ENCODE assay signal across 39 mouse cellular contexts in the genomic region with DNA sequence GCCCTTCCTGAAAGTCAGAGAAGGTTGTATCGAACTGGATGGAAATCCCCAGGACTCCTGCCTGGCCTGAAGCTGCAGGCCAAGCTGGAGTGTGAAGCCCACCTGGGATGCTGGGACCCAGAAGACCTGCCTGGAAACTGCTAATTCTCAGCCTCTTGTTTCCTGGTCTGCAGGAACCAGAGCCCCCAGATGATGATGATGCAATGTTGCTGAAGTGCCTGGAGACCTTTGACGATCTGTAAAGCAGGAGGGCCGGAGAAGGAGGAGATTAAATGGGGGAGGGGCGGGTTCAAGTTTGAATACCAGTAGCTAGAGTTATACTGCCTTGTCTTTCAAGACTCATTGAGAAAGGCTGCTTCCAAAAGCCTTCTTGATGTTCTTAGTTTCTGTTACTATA. TPM values are rescaled to one million over a fixed set of nuclear protein-coding genes. Genes with fewer than 3 reads are reported as not detected.
A peak's percentile ranks its signal among the peaks of the same experiment; 100 is the strongest.
DNase-seq lines count a peak whose midpoint lies in the region; ATAC-seq and TF ChIP-seq lines count a peak whose summit lies in the region.
"Had no signal": no experiment of that assay in that cellular context is flagged by ENCODE, and none has a peak within 500 bp of the region (broad histone marks: within the 10 kb centered on the region; RNA-seq: fewer than 3 reads in every experiment).

No protein-coding gene starts in this region.

- H3K79me2 ChIP-seq in CH12.LX (replicated peaks; ENCODE audit: control insufficient read depth, extremely low read depth, insufficient read depth, poor library complexity, severe bottlenecking): no peaks in the 10 kb centered on the region
- H3K79me2 ChIP-seq in macrophage (ENCODE audit: inconsistent target): no peaks in the 10 kb centered on the region

- no peak for TF ChIP-seq CTCF in liver, postnatal 0 days (IDR thresholded peaks at IDR 0.05; ENCODE audit: low read depth)
- no peak for TF ChIP-seq CTCF in CH12.LX (conservative IDR thresholded peaks at IDR 0.05 in 1 of 2, IDR thresholded peaks at IDR 0.05 in 1 of 2; ENCODE audit: low read depth in 2 of 2, low read length in 2 of 2)

- peak overlapping the region; percentile 20; the same call in 1 of the 2 replicates for H3K4me2 ChIP-seq in liver, postnatal 0 days (ENCODE audit: low read depth, low read length)
- peak overlapping the region; percentile 64 for H3K4me2 ChIP-seq in CH12.LX (ENCODE audit: insufficient read depth, low read depth, poor library complexity, severe bottlenecking)
- H3K4me2 ChIP-seq: heart, embryonic 11.5 days; kidney, embryonic 15.5 days; liver, embryonic 13.5 days; midbrain, embryonic 12.5 days; stomach, embryonic 15.5 days had no signal

- dilution Hi-C loops in CH12.LX (cut with MboI; ENCODE audit: extremely low pct_ligation_motif_present, extremely low pct_unique_long_range_greater_than_20kb, low sequenced_read_pairs): no loop called here

- no peak for DNase-seq in liver, postnatal 0 days
- DNase-seq in liver: no peak
- DNase-seq in CH12.LX (ENCODE audit: extremely low read depth): peak; percentile 70
- DNase-seq in right cerebral cortex, postnatal 14 days: no peak
- no peak for DNase-seq in left cerebral cortex, adult 18-20 months (ENCODE audit: low spot score in 2 of 2)
- DNase-seq: adrenal gland, adult 8-10 months; cerebellum, adult 11-12 months; cerebellum, postnatal 10 days; heart, postnatal 10 days; kidney, adult 18-20 months; kidney, postnatal 25 days; liver, embryonic 13.5 days; lung, adult 2 months; lung, postnatal 14 days had no signal

- H3K4me1 ChIP-seq in liver, postnatal 0 days (ENCODE audit: insufficient read depth): peaks cover 10% of the 10 kb centered on the region
- peaks cover 16 to 68% of the 10 kb centered on the region in 2 experiments for H3K4me1 ChIP-seq in CH12.LX (ENCODE audit: control insufficient read depth in 1 of 2, insufficient read depth in 2 of 2)
- H3K4me1 ChIP-seq: kidney, embryonic 15.5 days; stomach, embryonic 15.5 days had no signal

- TF ChIP-seq RAD21 in CH12.LX (IDR thresholded peaks at IDR 0.05; ENCODE audit: low read depth, low read length): no peak

- H3K27ac ChIP-seq in liver, postnatal 0 days (ENCODE audit: low read depth): no peak overlapping the region
- peak overlapping the region; percentile 94 for H3K27ac ChIP-seq in CH12.LX (ENCODE audit: insufficient read depth, low read depth)
- peak overlapping the region; percentile 46 for H3K27ac ChIP-seq in macrophage
- H3K27ac ChIP-seq: kidney, embryonic 15.5 days; layer of hippocampus, adult 2 months; liver, embryonic 13.5 days; midbrain, embryonic 12.5 days; stomach, embryonic 15.5 days had no signal

- in situ Hi-C loops in CH12.LX (cut with MboI; ENCODE audit: low pct_ligation_motif_present, low pct_unique_long_range_greater_than_20kb, low sequenced_read_pairs): loop anchor here (5.0 kb wide), 1 partner anchor 58 kb away; no protein-coding TSS in a partner anchor

- no peaks in the 10 kb centered on the region for H3K36me3 ChIP-seq in liver, postnatal 0 days (replicated peaks; ENCODE audit: insufficient read depth, low read length)
- peaks cover 0 to 2% of the 10 kb centered on the region in 2 experiments for H3K36me3 ChIP-seq in CH12.LX (replicated peaks in 1 of 2; ENCODE audit: control insufficient read depth in 1 of 2, insufficient read depth in 1 of 2, low read length in 1 of 2)
- H3K36me3 ChIP-seq in macrophage (ENCODE audit: inconsistent target): no peaks in the 10 kb centered on the region
- H3K36me3 ChIP-seq: kidney, embryonic 15.5 days; liver, embryonic 13.5 days; midbrain, embryonic 12.5 days; stomach, embryonic 15.5 days had no signal

- no peaks in the 10 kb centered on the region for H3K27me3 ChIP-seq in liver, postnatal 0 days (ENCODE audit: insufficient read depth, low read length)
- no peaks in the 10 kb centered on the region for H3K27me3 ChIP-seq in CH12.LX (replicated peaks)
- H3K27me3 ChIP-seq: kidney, embryonic 15.5 days; liver, embryonic 13.5 days; midbrain, embryonic 12.5 days; stomach, embryonic 15.5 days had no signal

- H3K9ac ChIP-seq in liver, postnatal 0 days (replicated peaks): no peak overlapping the region
- H3K9ac ChIP-seq in CH12.LX (ENCODE audit: insufficient read depth, low read depth): peak overlapping the region; percentile 62
- H3K9ac ChIP-seq: kidney, embryonic 15.5 days; liver, embryonic 13.5 days; midbrain, embryonic 12.5 days; stomach, embryonic 15.5 days had no signal

- TF ChIP-seq POLR2A in CH12.LX (IDR thresholded peaks at IDR 0.05; ENCODE audit: low read depth, low read length): no peak

- 34% methylated on average over 4 of the region's 4 CpGs for WGBS in liver, postnatal 0 days (ENCODE audit: insufficient replicate concordance)
- WGBS in macrophage (ENCODE audit: missing documents): 64% methylated on average over 4 of the region's 4 CpGs

- H3K9me3 ChIP-seq in liver, postnatal 0 days (ENCODE audit: low read length): no peaks in the 10 kb centered on the region
- H3K9me3 ChIP-seq in CH12.LX (replicated peaks; ENCODE audit: low read length): no peaks in the 10 kb centered on the region
- H3K9me3 ChIP-seq: kidney, embryonic 15.5 days; liver, embryonic 13.5 days; megakaryocyte, embryonic 14.5 days; midbrain, embryonic 12.5 days; stomach, embryonic 15.5 days had no signal

- no peak for TF ChIP-seq EP300 in liver, postnatal 0 days (IDR thresholded peaks at IDR 0.05; ENCODE audit: low read depth)
- TF ChIP-seq EP300 in CH12.LX (IDR thresholded peaks at IDR 0.05; ENCODE audit: low read length): no peak

- ATAC-seq in liver, postnatal 0 days: no peak
- ATAC-seq in activated CD4-positive, CD25-positive, alpha-beta regulatory T cell, adult 4 months: peak; percentile 4
- ATAC-seq: forebrain, embryonic 16.5 days; hindbrain, embryonic 16.5 days had no signal

- no peak overlapping the region for H3K4me3 ChIP-seq in liver, postnatal 0 days (ENCODE audit: low read depth, low read length)
- H3K4me3 ChIP-seq in CH12.LX (replicated peaks in 1 of 3; ENCODE audit: low read depth in 2 of 3, low read length in 2 of 3, poor library complexity in 1 of 3) (peak overlapping the region; percentile 2 to 43 (median 25)), macrophage (ENCODE audit: inconsistent target) (no peak overlapping the region)
- H3K4me3 ChIP-seq: erythroblast, embryonic 14.5 days; kidney, embryonic 15.5 days; layer of hippocampus, adult 2 months; liver, embryonic 13.5 days; megakaryocyte, embryonic 14.5 days; midbrain, embryonic 12.5 days; stomach, embryonic 15.5 days had no signal

TF ChIP-seq in CH12.LX, 34 proteins besides CTCF, POLR2A, EP300 and RAD21:
- no peak for TF ChIP-seq RCOR1 (conservative IDR thresholded peaks at IDR 0.05; ENCODE audit: low read depth, low read length)
- no peak for TF ChIP-seq SIN3A (IDR thresholded peaks at IDR 0.05; ENCODE audit: low read length)
- TF ChIP-seq BHLHE40 (IDR thresholded peaks at IDR 0.05; ENCODE audit: low read depth, low read length): no peak
- no peak for TF ChIP-seq E2F4 (IDR thresholded peaks at IDR 0.05; ENCODE audit: insufficient replicate concordance, low read depth, low read length)
- TF ChIP-seq NRF1 (IDR thresholded peaks at IDR 0.05; ENCODE audit: low read depth, low read length): no peak

RNA-seq across cellular contexts. Expression of a gene that starts 19.0 kb away (rescaled TPM):
- polyA plus RNA-seq in liver, postnatal 0 days (2015; fragmentation: Nextera tagmentation; extraction: Ambion mirVana): not detected in 2 replicates
- 0.08 and 0.17 TPM in 2 replicates for total RNA-seq in CH12.LX (2012; rRNA removed)
- total RNA-seq in CH12.LX (2014; rRNA removed): not detected in 2 replicates
- 0.55 and 0.77 TPM in 2 replicates for polyA plus RNA-seq in CH12.LX (2012; ENCODE audit: insufficient read length, low read depth)
- under 1 TPM in 1 of 2 experiments, not detected in 1; 0.28 TPM for polyA plus RNA-seq in activated CD4-positive, CD25-positive, alpha-beta regulatory T cell, adult 4 months (2017; shearing (Covaris generic))
- not detected for total RNA-seq in macrophage (2018; cell fraction: chromatin; rRNA removed)
- total RNA-seq in macrophage (2018; cell fraction: cytosol; rRNA removed): not detected
- not detected for total RNA-seq in macrophage (2018; cell fraction: nucleus; rRNA removed)
- not detected in 3 replicates for polyA plus RNA-seq in macrophage (2018)
- not detected for total RNA-seq in left cerebral cortex, adult 18-20 months (2021)
- total RNA-seq: adrenal gland, adult 8-10 months; common myeloid progenitor, adult 5-6 weeks; gastrocnemius, adult 8-10 months; heart, postnatal 10 days; hematopoietic stem cell, adult 5-6 weeks; layer of hippocampus, adult 2 months; layer of hippocampus, postnatal 14 days; left cerebral cortex, adult 8-10 months; left cerebral cortex, postnatal 36 days; midbrain, postnatal 0 days had no signal
- polyA plus RNA-seq: embryonic facial prominence, embryonic 14.5 days; erythroblast, embryonic 14.5 days; forebrain, embryonic 11.5 days; forebrain, embryonic 16.5 days; gonadal fat pad, adult 2 months; heart, embryonic 11.5 days; hindbrain, embryonic 16.5 days; intestine, embryonic 14.5 days; kidney, embryonic 15.5 days; liver, embryonic 13.5 days; lung, adult 2 months; midbrain, embryonic 12.5 days; midbrain, postnatal 0 days; neural tube, embryonic 14.5 days; small intestine, adult 2 months; stomach, embryonic 15.5 days; urinary bladder, adult 2 months had no signal

RNA-seq across cellular contexts. Expression of a gene that starts 28.3 kb away (rescaled TPM):
- polyA plus RNA-seq in liver, postnatal 0 days (2015; fragmentation: Nextera tagmentation; extraction: Ambion mirVana): 5.5 and 5.7 TPM in 2 replicates
- 19.8 and 26.5 TPM in 2 replicates for total RNA-seq in CH12.LX (2012; rRNA removed)
- 10.6 and 11.3 TPM in 2 replicates for total RNA-seq in CH12.LX (2014; rRNA removed)
- polyA plus RNA-seq in CH12.LX (2012; ENCODE audit: insufficient read length, low read depth): 19.2 and 23.8 TPM in 2 replicates
- 10 to 100 TPM; 17.8 to 22.1 TPM for polyA plus RNA-seq in activated CD4-positive, CD25-positive, alpha-beta regulatory T cell, adult 4 months (2017; shearing (Covaris generic))
- total RNA-seq in macrophage (2018; cell fraction: chromatin; rRNA removed): 100 to 1,000 TPM; 229 to 803 (median 498) TPM
- total RNA-seq in macrophage (2018; cell fraction: cytosol; rRNA removed): 100 to 1,000 TPM in 23 of 26 experiments, 10 to 100 TPM in 3; 87.0 to 154 (median 126) TPM
- total RNA-seq in macrophage (2018; cell fraction: nucleus; rRNA removed): 100 to 1,000 TPM; 124 to 721 (median 374) TPM
- polyA plus RNA-seq in macrophage (2018): 86.6 to 195 TPM (median 145 TPM) in 3 replicates
- 10 to 100 TPM; 30.2 to 33.2 TPM for total RNA-seq in left cerebral cortex, adult 18-20 months (2021)

RNA-seq across cellular contexts. Expression of a gene that starts 49.3 kb away (rescaled TPM):
- 0.12 TPM in 1 of 2 replicates, not detected in the other for polyA plus RNA-seq in liver, postnatal 0 days (2015; fragmentation: Nextera tagmentation; extraction: Ambion mirVana)
- total RNA-seq in CH12.LX (2012; rRNA removed): 0.13 and 0.30 TPM in 2 replicates
- 0.23 and 0.27 TPM in 2 replicates for total RNA-seq in CH12.LX (2014; rRNA removed)
- polyA plus RNA-seq in CH12.LX (2012; ENCODE audit: insufficient read length, low read depth): 0.21 and 0.59 TPM in 2 replicates
- under 1 TPM; 0.43 to 0.63 TPM for polyA plus RNA-seq in activated CD4-positive, CD25-positive, alpha-beta regulatory T cell, adult 4 months (2017; shearing (Covaris generic))
- 1 to 10 TPM in 14 of 26 experiments, under 1 TPM in 4, not detected in 8; 0.40 to 2.2 (median 1.3) TPM for total RNA-seq in macrophage (2018; cell fraction: chromatin; rRNA removed)
- total RNA-seq in macrophage (2018; cell fraction: cytosol; rRNA removed): under 1 TPM in 5 of 26 experiments, not detected in 21; 0.05 to 0.15 (median 0.10) TPM
- 1 to 10 TPM in 5 of 26 experiments, under 1 TPM in 13, not detected in 8; 0.18 to 1.4 (median 0.72) TPM for total RNA-seq in macrophage (2018; cell fraction: nucleus; rRNA removed)
- polyA plus RNA-seq in macrophage (2018): 0.10 to 0.19 TPM in 2 of 3 replicates, not detected in the other
- 1 to 10 TPM; 1.1 to 1.7 TPM for total RNA-seq in left cerebral cortex, adult 18-20 months (2021)
- total RNA-seq: gastrocnemius, adult 8-10 months had no signal
- polyA plus RNA-seq: erythroblast, embryonic 14.5 days had no signal

Comparison
In these comparisons a context has a peak if more than half of its experiments do, and no peak if none do; other contexts are left out.
1. H3K4me3 ChIP-seq: peak in CH12.LX (3 of 3); none in liver, postnatal 0 days (single experiment) and macrophage (single experiment).